Mouse (Mus musculus): ENCODE measurements around the gene D17H6S53E. TPM values are rescaled to one million over a fixed set of nuclear protein-coding genes. Genes with fewer than 3 reads are reported as not detected.
"Not testable (repeated sequence)": the region's sequence is repeated elsewhere in the genome, so short reads cannot be mapped to it uniquely, and the experiment has no call there.

Gene D17H6S53E
- total RNA-seq, 1 experiment from 2014 or later, result 23.6 TPM

GRCm38 (mm10) chr17:35101161-35101560 is 25.0 kb upstream of the D17H6S53E start:
- DNase-seq, result peak; percentile 72

- DNase-seq, result no peak
Observed at GRCm38 (mm10) chr17:35102299-35102698, 23.9 kb upstream of the D17H6S53E start.

- DNase-seq, result no peak
Observed at GRCm38 (mm10) chr17:35103221-35103690, 22.9 kb upstream of the D17H6S53E start.

GRCm38 (mm10) chr17:35104079-35104478 is 22.1 kb upstream of the D17H6S53E start:
- no peak for DNase-seq

- no peak for DNase-seq
Observed at GRCm38 (mm10) chr17:35104754-35105153, 21.4 kb upstream of the D17H6S53E start.

- DNase-seq, result peak; percentile 63
Observed at GRCm38 (mm10) chr17:35105740-35106389, 20.3 kb upstream of the D17H6S53E start.

- no peak for DNase-seq
Observed at GRCm38 (mm10) chr17:35106522-35106921, 19.7 kb upstream of the D17H6S53E start.

GRCm38 (mm10) chr17:35108097-35108496 is 18.1 kb upstream of the D17H6S53E start, which contains the start of gene Ly6g5c:
Gene Ly6g5c, plus strand, starts transcription at chr17:35108279.
- no peak for DNase-seq

- DNase-seq, result no peak
Observed at GRCm38 (mm10) chr17:35111774-35112173, 14.4 kb upstream of the D17H6S53E start.

GRCm38 (mm10) chr17:35115046-35116019 is 10.8 kb upstream of the D17H6S53E start, which contains the start of gene Ly6g5b:
Gene Ly6g5b, minus strand, starts transcription at chr17:35115428.
- peak; percentile 63 for DNase-seq

- peak; percentile 75 for DNase-seq
Observed at GRCm38 (mm10) chr17:35120745-35121142, 5.4 kb upstream of the D17H6S53E start.

- DNase-seq, result peak; percentile 99
Observed at GRCm38 (mm10) chr17:35121143-35121799, 4.9 kb upstream of the D17H6S53E start, which contains the start of gene Gpank1. Gene Gpank1, plus strand, starts transcription at chr17:35121455.

GRCm38 (mm10) chr17:35121871-35122303 is 4.3 kb upstream of the D17H6S53E start, which contains the start of gene Csnk2b:
Gene Csnk2b, minus strand, starts transcription at chr17:35122053.
- peak; percentile 77 for DNase-seq

- not testable (repeated sequence) for DNase-seq
Observed at GRCm38 (mm10) chr17:35123287-35123686, 2.9 kb upstream of the D17H6S53E start.

- not testable (repeated sequence) for DNase-seq
Observed at GRCm38 (mm10) chr17:35124261-35124896, 1.8 kb upstream of the D17H6S53E start.

- DNase-seq, result no peak
Observed at GRCm38 (mm10) chr17:35125081-35125480, 1.1 kb upstream of the D17H6S53E start.

- no peak for DNase-seq
Observed at GRCm38 (mm10) chr17:35125578-35125977, 595 bp upstream of the D17H6S53E start.

GRCm38 (mm10) chr17:35127017-35127416 is 844 bp downstream of the D17H6S53E start:
- DNase-seq, result peak; percentile 40

- no peak for DNase-seq
Observed at GRCm38 (mm10) chr17:35128996-35129395, 2.8 kb downstream of the D17H6S53E start.

- no peak for DNase-seq
Observed at GRCm38 (mm10) chr17:35131038-35131437, 4.9 kb downstream of the D17H6S53E start.

GRCm38 (mm10) chr17:35131500-35132173 is 5.5 kb downstream of the D17H6S53E start, which contains the start of gene Apom:
Gene Apom, minus strand, starts transcription at chr17:35132050.
- no peak for DNase-seq
